Mouse (Mus musculus): ENCODE data around the gene Fzr1. TPM values are rescaled to one million over a fixed set of nuclear protein-coding genes. Genes with fewer than 3 reads are reported as not detected.
A peak's percentile ranks its signal among the peaks of the same experiment; 100 is the strongest.

Gene Fzr1
- polyA plus RNA-seq, 2 experiments from 2014 or later = 12.3 to 16.4 TPM

- ATAC-seq = no peak
Measured at GRCm38 (mm10) chr10:81379809-81380378, 1.6 kb upstream of the Fzr1 start.

- ATAC-seq = no peak
Measured at GRCm38 (mm10) chr10:81379183-81379553, 852 bp upstream of the Fzr1 start.

DNA sequence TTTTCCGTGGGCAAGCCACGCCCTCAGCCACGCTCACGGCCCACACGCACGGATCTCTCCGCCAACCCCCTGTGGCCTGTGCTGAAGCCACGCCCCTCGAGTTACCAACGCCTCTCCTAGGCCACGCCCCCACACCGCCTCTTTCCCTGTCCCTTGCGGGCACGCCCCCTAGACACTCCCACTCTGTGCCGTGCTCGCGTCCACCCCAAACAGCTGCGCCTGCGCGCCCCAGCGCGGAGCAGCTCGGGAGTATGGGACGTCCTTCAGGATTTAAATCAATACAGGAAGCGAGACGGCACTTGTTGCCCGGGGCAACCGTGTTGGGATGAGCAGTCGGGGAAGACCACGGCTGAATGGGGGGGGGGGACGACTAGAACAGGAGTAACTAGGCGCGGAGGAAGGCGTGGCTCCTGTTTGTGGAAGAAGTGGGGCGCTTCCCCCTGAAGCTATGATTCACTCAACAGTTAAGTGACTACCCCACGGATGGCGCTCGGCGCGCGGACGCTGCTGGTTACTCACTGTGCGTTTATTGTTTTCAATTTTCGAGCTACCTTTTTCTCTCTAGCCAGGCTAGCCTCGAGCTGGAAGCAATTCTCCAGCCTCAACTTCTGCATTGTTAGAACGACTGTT, 352 bp upstream of the Fzr1 start:
- peak; percentile 95 for ATAC-seq

- no peak for ATAC-seq
Measured at GRCm38 (mm10) chr10:81377362-81377664, 1.0 kb downstream of the Fzr1 start.

GRCm38 (mm10) chr10:81376561-81377361, 1.6 kb downstream of the Fzr1 start:
- ATAC-seq = no peak

- no peak for ATAC-seq
Measured at GRCm38 (mm10) chr10:81375322-81375721, 3.0 kb downstream of the Fzr1 start.

- ATAC-seq = no peak
Measured at GRCm38 (mm10) chr10:81367207-81367495, 11.2 kb downstream of the Fzr1 start.

DNA sequence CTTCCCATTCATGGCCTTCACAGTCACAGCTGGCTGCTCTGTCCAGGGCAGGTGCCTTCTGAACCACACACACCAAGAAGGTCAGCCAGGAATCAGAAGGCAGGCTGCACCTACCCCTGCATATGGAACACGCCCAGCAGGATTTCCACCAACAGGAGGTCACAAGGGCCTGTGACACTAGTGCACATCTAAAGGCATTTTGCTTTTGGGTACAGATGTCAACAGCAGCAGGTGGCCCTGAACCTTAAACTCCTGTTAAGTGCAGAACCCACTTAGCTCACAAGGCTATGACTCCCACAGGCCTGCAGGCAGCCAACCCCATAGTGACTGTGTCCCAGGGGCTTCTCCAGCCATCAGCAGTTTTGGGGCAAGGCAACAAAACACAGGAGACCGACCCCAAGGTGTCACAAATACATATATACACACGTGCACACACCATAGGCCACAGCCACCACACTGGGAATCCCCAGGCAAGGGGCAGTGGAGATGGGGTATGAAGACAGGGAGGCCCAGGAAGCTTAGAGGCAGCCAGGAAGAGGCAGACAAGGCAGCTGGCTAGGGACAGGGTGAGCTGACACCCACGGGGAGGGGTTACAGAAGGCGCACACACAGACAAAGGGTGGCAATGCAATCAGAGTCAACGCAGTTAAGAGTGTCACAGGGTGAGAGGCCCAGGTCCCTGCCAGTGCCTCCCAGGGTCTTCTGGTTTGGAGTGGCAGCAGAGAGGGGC, 11.7 kb downstream of the Fzr1 start:
- ATAC-seq = no peak

GRCm38 (mm10) chr10:81365672-81366476, 12.4 kb downstream of the Fzr1 start, which contains the start of gene 4930404N11Rik:
4930404N11Rik (minus strand) TSS chr10:81365816.
- no peak for ATAC-seq

DNA sequence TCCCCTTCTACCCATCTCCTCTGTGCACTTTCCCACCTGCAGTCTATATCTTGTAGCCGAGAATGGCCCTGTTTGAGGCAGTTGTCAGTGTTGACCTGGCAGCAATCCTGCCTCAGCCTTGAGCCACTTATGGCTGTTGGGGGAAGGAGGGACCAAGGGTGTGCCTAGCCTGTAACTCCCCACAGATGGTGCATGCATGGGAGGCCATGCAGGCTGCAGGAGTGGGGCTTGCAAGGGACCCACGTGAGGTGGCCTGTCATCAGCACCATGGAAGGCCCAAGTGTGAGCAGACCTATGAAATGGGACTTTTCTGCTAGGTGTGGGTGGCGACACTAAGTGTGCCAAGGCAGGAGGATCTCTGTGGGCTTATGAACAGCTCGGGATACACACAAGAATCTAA, 13.2 kb downstream of the Fzr1 start:
- no peak for ATAC-seq

- ATAC-seq = no peak
Measured at GRCm38 (mm10) chr10:81364666-81365065, 13.7 kb downstream of the Fzr1 start.

DNA sequence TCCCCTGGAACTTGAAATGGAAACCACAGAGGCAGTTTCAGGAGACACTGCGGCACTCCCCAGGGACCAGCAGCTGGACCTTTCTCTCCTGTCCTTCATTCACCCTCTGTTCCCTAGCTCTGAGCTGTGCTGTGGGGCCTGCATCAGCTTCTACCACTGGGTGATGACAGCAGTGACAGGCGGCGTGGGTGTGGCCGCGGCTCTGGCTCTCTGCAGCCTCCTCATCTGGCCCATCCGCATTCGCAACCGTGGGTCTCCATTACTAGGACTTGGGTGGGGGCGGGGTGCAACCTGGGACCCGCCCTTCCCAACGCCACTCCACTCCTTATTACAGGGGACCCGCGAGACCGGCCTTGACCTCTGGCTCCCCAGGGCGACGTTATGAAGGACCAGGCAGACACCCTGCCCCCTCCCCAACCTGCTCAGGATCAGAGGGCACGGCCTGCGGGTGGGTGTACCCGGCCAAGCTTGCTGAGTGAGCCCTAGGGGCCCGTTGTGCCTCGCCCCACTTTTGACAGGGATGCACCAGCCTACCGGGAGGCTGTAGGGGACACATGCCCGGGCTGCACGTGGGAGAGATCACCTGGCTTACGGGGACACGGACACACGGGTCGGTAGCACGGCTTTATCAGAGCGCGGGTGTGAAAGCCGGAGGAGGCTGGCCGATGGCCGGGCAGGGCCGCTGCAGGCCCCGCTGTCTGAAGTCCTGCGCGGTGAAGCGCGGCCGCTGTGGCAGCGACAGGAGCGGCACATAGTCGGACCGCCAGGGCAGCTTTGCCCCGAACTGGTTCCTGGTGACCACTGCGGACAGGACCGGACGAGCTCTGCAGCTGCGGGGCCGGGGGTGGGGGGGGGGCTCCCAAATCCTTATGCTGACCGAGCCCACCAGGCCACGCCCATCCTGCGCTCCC, 14.6 kb downstream of the Fzr1 start:
- no peak for ATAC-seq

DNA sequence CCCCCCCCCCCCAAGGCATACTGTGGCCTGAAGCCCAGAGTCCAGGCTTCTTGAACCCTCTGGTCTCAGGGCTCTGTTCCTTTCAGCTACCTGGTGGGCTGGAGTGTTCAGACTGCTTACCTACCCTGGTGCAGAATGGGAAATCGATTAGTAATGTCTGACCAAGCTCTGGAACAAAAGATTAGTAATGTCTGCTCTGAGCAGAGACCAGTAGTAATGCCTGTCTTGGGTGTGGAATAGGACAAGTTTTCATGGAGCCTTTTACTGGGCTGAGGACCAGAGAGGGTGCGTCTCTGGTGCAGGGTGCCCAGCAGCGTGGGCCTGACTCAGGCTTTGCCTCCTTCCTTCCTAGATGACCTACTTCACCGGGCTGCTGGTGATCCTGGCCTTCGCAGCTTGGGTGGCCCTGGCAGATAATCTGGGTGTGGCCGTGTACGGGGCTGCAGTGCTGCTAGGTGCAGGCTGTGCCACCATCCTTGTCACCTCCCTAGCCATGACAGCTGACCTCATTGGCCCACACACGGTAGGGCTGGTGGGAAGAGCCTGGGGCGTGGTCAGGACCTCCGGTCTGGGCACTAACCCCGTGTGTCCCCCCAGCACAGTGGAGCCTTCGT, 15.9 kb downstream of the Fzr1 start:
- no peak for ATAC-seq

GRCm38 (mm10) chr10:81360721-81361120, 17.6 kb downstream of the Fzr1 start:
- no peak for ATAC-seq

DNA sequence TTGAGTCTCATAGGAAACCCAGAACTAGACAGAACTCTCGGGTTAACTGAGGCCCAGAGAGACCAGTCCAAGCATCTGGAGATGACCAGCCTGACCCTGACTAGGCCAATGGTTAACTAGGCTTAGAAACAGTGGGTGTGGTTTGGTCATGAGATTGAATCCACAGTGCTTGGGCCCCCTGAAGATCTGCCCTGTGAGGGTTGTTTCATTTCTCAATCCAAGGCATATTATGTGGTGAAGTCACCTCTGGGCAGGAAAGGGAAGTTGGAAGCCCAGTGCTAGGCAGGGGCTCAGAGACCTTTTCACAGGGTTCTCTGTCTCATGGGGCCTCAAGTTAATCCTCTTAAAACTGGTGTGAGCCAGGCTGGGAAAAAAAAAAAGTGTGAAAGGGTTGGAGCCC, 19.5 kb downstream of the Fzr1 start:
- no peak for ATAC-seq

GRCm38 (mm10) chr10:81358209-81358608, 20.1 kb downstream of the Fzr1 start:
- ATAC-seq = no peak

DNA sequence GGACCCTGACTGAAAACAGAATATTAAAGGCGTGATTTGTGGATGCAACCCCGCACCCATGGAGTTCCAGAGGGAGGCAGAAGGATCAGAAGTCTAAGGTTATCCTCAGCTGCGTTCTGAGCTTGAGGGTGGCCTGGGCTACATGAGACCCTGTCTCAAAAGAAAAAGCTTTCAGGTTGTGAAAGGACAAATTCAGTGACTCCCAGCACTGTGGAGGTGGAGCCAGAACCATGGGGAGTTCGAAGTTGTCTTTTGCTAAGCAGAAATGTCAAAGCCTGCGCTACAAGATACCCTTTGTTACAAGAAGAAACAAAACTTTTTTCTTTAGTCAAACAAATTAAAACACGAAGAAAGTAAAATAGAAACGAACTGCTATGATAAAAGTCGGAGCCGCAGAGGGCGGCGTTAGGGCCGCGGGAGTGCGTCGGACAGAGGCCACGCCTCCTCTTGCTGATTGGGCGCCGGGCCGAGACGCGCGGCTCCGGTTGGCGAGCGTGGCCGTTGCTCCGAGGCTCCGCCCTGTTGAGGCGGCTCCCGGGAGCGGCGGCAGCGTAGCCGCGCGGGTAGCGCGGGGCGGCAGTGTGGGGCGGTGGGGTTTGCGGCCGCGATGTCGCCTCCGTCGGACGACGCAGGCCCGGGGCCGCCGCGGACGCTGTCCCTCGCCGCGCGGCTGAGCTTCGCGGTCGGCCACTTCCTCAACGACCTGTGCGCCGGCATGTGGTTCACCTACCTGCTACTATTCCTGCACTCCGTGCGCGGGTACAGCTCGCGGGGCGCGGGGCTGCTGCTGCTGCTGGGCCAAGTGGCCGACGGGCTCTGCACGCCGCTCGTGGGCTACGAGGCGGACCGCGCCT, 21.1 kb downstream of the Fzr1 start, which contains the start of gene Mfsd12:
TSS of gene Mfsd12 (plus strand) at position 501 of the 854 bp plus-strand sequence.
- peak; percentile 96 for ATAC-seq

- no peak for ATAC-seq
Measured at GRCm38 (mm10) chr10:81356352-81356990, 21.8 kb downstream of the Fzr1 start.

GRCm38 (mm10) chr10:81355533-81355932, 22.8 kb downstream of the Fzr1 start:
- no peak for ATAC-seq
